Mouse (Mus musculus) adrenal gland, adult 10 weeks (tissue): ENCODE data around the gene Rasip1. TPM values are rescaled to one million over a fixed set of nuclear protein-coding genes. Genes with fewer than 3 reads are reported as not detected.

Source experiments
- polyA plus RNA-seq: library from polyadenylated mRNA; stranded (reverse); fragments of 350-450 nt; fragmentation: Illumina TruSeq; extraction: RNeasy Lipid Tissue Mini Kit (QIAGEN cat#74804); gene quantifications from one replicate; pipeline ENCODE4 v1.2.3, GENCODE M21; 2014; ENCODE audit warnings: low read depth, low replicate concordance

Gene Rasip1
- 0.23 TPM for polyA plus RNA-seq

GRCm38 (mm10) chr7:45627261-45627660, at the start of gene Rasip1:
Gene Rasip1, plus strand, starts transcription at chr7:45627488.

DNA sequence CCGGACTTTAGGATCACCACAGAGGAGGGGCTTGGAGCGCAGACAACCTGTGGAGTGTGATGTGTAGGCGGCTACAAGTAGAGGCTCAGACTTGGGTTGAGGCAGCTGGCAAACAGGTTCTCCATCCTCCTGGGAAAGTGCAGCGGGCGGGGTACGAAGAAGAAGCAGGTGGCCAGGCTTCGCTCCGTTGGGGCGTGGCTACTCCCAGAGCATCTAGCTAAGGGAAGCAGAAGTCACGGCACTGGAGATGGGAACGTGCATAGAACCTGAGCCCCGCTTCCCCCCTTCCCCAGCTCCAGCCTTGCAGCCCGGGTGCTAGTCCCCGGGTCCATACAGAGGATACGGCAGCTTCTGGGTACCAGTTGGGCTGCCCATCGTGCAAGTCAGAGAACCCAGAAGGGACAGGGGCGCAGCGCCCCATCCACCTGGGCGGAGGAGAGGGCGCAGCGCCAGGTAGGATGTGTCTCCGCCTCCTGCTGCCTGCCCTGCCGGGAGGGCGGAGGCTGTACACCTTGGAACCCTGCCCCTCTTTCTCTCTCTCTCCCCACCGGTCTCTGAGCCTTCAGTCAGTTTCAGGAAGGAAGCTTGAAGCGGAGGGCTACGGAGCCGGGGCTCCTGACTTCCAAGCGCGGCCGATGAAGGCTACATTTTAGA, 10.1 kb upstream of the Rasip1 start, which contains the start of gene Fut1:
Fut1 (plus strand) TSS at position 248 of the 654 bp plus-strand sequence.

GRCm38 (mm10) chr7:45621443-45621842, 5.8 kb upstream of the Rasip1 start, which contains the start of gene Izumo1:
Gene Izumo1, plus strand, starts transcription at chr7:45621811.

DNA sequence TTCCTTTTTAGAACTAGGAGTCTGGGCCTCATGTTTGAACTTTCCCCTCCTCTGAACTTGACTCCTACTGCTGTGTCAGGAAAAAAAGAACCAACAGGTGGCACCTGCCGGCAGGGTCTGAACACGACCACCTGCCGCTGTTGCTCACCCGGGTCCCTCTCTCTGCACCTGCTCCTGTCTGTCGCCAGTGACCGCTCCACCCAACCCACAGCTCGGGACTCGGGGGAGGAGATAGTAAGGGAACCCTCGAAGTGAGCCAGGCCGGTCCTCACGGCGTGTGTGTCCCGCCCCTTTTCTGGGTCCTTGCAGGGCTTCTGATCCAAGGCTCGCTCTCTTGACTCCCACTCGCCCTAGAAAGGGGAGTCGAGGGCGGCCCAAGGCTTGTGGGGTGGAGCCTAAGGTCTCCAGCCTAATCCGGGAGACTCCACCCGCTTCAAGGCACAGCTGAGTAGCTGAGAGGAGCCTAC, 12.3 kb downstream of the Rasip1 start, which contains the start of gene Mamstr:
Mamstr (plus strand) TSS at position 417 of the 467 bp plus-strand sequence.

DNA sequence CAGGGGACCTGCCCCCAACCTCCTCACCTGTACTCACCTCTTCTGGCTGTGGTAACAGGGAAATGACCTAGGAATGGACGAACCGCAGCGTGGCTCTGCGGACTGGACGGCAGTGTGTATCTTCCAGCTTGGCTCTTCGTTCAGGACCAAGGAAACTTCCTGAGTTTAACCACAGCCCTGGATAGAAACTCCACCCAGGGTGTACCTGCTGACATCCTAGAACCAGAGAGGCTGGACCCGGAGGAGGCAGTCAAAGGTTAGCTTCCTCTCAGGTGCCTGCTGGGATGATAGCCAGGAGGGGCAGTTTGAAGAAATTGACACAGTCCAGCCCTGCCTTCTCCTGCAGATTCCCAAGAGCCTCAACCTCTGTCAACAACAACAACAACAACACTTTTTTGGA, 38.9 kb downstream of the Rasip1 start, which contains the start of gene Fut2:
Fut2 (minus strand) TSS at position 234 of the 400 bp plus-strand sequence.

GRCm38 (mm10) chr7:45683396-45684050, 56.2 kb downstream of the Rasip1 start, which contains the start of gene Ntn5:
Gene Ntn5, plus strand, starts transcription at chr7:45684022.

Other genes starting within 250 kb of the Rasip1 start
- 77.1 TPM for gene Snrnp70, start 231.7 kb upstream of the Rasip1 start, polyA plus RNA-seq
- gene Kcna7, start 221.8 kb upstream of the Rasip1 start, polyA plus RNA-seq = not detected
- not detected for gene Ntf5, start 213.8 kb upstream of the Rasip1 start, polyA plus RNA-seq
- gene Lhb, start 206.7 kb upstream of the Rasip1 start, polyA plus RNA-seq = not detected
- gene Gys1, start 192.6 kb upstream of the Rasip1 start, polyA plus RNA-seq = 5.4 TPM
- 0.76 TPM for gene Ruvbl2, start 189.4 kb upstream of the Rasip1 start, polyA plus RNA-seq
- 6.7 TPM for gene Ftl1, start 167.6 kb upstream of the Rasip1 start, polyA plus RNA-seq
- gene Bax, start 160.6 kb upstream of the Rasip1 start, polyA plus RNA-seq = 1.1 TPM
- gene Tulp2, start 145.6 kb upstream of the Rasip1 start, polyA plus RNA-seq = not detected
- not detected for gene Gm45808, start 140.7 kb upstream of the Rasip1 start, polyA plus RNA-seq
- gene Dhdh, start 138.7 kb upstream of the Rasip1 start, polyA plus RNA-seq = 122 TPM
- gene Nucb1, start 117.1 kb upstream of the Rasip1 start, polyA plus RNA-seq = 68.5 TPM
- gene Ppp1r15a, start 101.2 kb upstream of the Rasip1 start, polyA plus RNA-seq = 3.1 TPM
- 1.2 TPM for gene Plekha4, start 101.2 kb upstream of the Rasip1 start, polyA plus RNA-seq
- gene Hsd17b14, start 72.6 kb upstream of the Rasip1 start, polyA plus RNA-seq = not detected
- gene Bcat2, start 57.3 kb upstream of the Rasip1 start, polyA plus RNA-seq = 8.7 TPM
- not detected for gene Fgf21, start 12.0 kb upstream of the Rasip1 start, polyA plus RNA-seq
- gene Fut1, start 10.2 kb upstream of the Rasip1 start, polyA plus RNA-seq = not detected
- not detected for gene Izumo1, start 5.7 kb upstream of the Rasip1 start, polyA plus RNA-seq
- 0.17 TPM for gene Mamstr, start 12.5 kb downstream of the Rasip1 start, polyA plus RNA-seq
- gene Fut2, start 38.9 kb downstream of the Rasip1 start, polyA plus RNA-seq = not detected
- gene Ntn5, start 56.5 kb downstream of the Rasip1 start, polyA plus RNA-seq = not detected
- gene Sec1, start 66.9 kb downstream of the Rasip1 start, polyA plus RNA-seq = not detected
- 0.93 TPM for gene Car11, start 72.4 kb downstream of the Rasip1 start, polyA plus RNA-seq
- gene Dbp, start 77.6 kb downstream of the Rasip1 start, polyA plus RNA-seq = 9.2 TPM
- gene Rpl18, start 88.0 kb downstream of the Rasip1 start, polyA plus RNA-seq = not detected
- 0.82 TPM for gene Sphk2, start 90.5 kb downstream of the Rasip1 start, polyA plus RNA-seq
- not detected for gene Fam83e, start 93.7 kb downstream of the Rasip1 start, polyA plus RNA-seq
- not detected for gene Spaca4, start 98.3 kb downstream of the Rasip1 start, polyA plus RNA-seq
- not detected for gene Lmtk3, start 156.2 kb downstream of the Rasip1 start, polyA plus RNA-seq
- gene Sult2b1, start 157.2 kb downstream of the Rasip1 start, polyA plus RNA-seq = not detected
- 25.3 TPM for gene Cyth2, start 187.1 kb downstream of the Rasip1 start, polyA plus RNA-seq
- not detected for gene Kcnj14, start 197.3 kb downstream of the Rasip1 start, polyA plus RNA-seq
- gene Grwd1, start 203.5 kb downstream of the Rasip1 start, polyA plus RNA-seq = 1.9 TPM
- gene Kdelr1, start 245.3 kb downstream of the Rasip1 start, polyA plus RNA-seq = 84.8 TPM